Mouse (Mus musculus) midbrain, embryonic 11.5 days (tissue): ENCODE results near the gene Bcas3. TPM values are rescaled to one million over a fixed set of nuclear protein-coding genes. Genes with fewer than 3 reads are reported as not detected.
A peak's percentile ranks its signal among the peaks of the same experiment; 100 is the strongest.

Experiments
- ATAC-seq: fragments of 200-750 bp; cut with Nextera tagmentation; 2 replicates; pipeline ENCODE4 v1.8.0; 2017; ENCODE audit warnings: moderate TSS enrichment, moderate library complexity; ENCODE audit not compliant: low FRiP score
- DNase-seq: peaks from one replicate; pipeline ENCODE4 v3.0.0; 2015; ENCODE audit warnings: low spot score; ENCODE audit errors: missing footprints
- H3K27ac ChIP-seq: fragments of 300-500 bp; sonication (generic); 2 replicates; pipeline ENCODE4 v1.5.1; 2014; ENCODE audit warnings: low read depth, low read length
- H3K27me3 ChIP-seq: fragments of 300-500 bp; sonication (generic); 2 replicates; pipeline ENCODE4 v1.6.1; 2014; ENCODE audit warnings: mild to moderate bottlenecking, low read length, moderate library complexity, mixed read lengths; ENCODE audit not compliant: control insufficient read depth, insufficient read depth
- H3K36me3 ChIP-seq: fragments of 300-500 bp; sonication (generic); 2 replicates; pipeline ENCODE4 v1.6.1; 2014; ENCODE audit warnings: mild to moderate bottlenecking, low read length, moderate library complexity, mixed read lengths; ENCODE audit not compliant: control insufficient read depth, insufficient read depth
- H3K4me1 ChIP-seq: fragments of 300-500 bp; sonication (generic); 2 replicates; pipeline ENCODE4 v1.6.1; 2014; ENCODE audit warnings: low read length; ENCODE audit not compliant: control insufficient read depth, insufficient read depth
- H3K4me2 ChIP-seq: fragments of 300-500 bp; sonication (generic); 2 replicates; pipeline ENCODE4 v1.6.1; 2014; ENCODE audit warnings: mild to moderate bottlenecking, moderate library complexity
- H3K4me3 ChIP-seq: fragments of 300-500 bp; sonication (generic); 2 replicates; pipeline ENCODE4 v1.5.1; 2014; ENCODE audit warnings: low read depth, low read length
- H3K9ac ChIP-seq: fragments of 300-500 bp; sonication (generic); 2 replicates; pipeline ENCODE4 v1.6.1; 2014; ENCODE audit warnings: low read length
- H3K9me3 ChIP-seq: fragments of 300-500 bp; sonication (generic); 2 replicates; pipeline ENCODE4 v1.6.1; 2016; ENCODE audit warnings: low read length; ENCODE audit not compliant: control insufficient read depth
- WGBS: fragments of 180-500 bp; shearing (Covaris S2); extraction: QIAGEN DNeasy Blood & Tissue Kit; methylation state at CpG from one replicate; pipeline ENCODE4 v1.1.7; 2014; 5-methylcytosine and 5-hydroxymethylcytosine counted together
- microRNA-seq: library from miRNA; unstranded; fragments of <30 nt; microRNA quantifications from one replicate; pipeline ENCODE4, GENCODE M21; 2017
- polyA plus RNA-seq: library from polyadenylated mRNA; unstranded; fragments of >200 nt; fragmentation: Nextera tagmentation; extraction: Ambion mirVana; gene quantifications from 2 replicates; pipeline ENCODE4 v1.2.1, GENCODE M21; 2014

The Bcas3 gene
- polyA plus RNA-seq, 1 experiment from 2014 or later = 30.2 TPM

DNA sequence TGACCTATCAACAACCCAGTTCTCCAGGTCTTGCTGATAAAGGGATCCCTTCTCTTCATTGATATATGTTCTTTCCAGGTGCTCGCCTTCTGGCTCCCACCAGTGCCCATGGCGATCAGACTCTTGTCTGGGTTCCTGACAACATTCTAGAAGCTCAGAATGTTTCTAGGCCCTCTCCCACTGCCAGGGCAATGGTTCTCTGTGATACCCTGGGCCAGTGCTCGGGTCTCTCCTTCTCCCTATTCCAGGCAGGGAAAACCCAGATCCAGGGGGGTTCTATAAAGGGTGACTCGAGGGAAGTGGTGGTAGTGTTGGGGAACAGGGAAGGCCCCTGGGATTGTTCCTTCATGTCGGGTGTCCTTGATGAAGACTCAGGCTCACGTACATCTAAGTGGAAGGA is 497.3 kb downstream of the Bcas3 start, which contains the start of gene Gm11444:
Gene Gm11444, minus strand, starts transcription at position 101 of the 400 bp plus-strand sequence.
- no peak within 1 kb of the TSS for H3K4me3 ChIP-seq

DNA sequence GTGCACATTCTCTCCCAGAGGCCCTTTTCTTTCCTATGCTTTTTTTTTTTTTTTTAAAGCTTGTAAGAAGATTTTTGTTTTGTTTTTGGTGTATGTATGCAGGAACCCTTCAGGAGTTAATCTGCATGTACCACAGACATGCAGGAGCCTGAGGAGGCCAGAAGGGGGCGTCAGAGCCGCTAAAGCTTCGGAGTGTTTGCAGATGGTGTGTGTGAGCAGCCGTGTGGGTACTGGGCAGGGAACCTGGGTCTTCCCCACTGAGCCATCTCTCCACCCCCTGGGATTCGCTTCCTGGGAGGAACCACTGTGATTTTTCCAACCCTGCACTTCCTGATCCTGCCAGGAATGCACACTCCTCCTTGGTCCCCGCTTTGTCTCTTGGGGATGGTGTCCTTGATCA is 497.8 kb downstream of the Bcas3 start:
- Histone ChIP-seq H3K9me3 (no peaks in the 10 kb centered on the region), H3K36me3 (no peaks in the 10 kb centered on the region), H3K9ac (no peak overlapping the region), H3K4me1 (no peaks in the 10 kb centered on the region), H3K27ac (no peak overlapping the region), H3K27me3 (peaks cover 10% of the 10 kb centered on the region), H3K4me3 (no peak overlapping the region), H3K4me2 (no peak overlapping the region)
- ATAC-seq = no peak
- DNase-seq = peak; percentile 86
- WGBS = 38% methylated on average over 6 of the region's 6 CpGs

More for the DNA sequence above, 497.3 kb downstream of the Bcas3 start, which contains the start of gene Gm11444:
- no peak for ATAC-seq
- no peak for DNase-seq
- H3K27me3 ChIP-seq = peaks cover 15% of the 10 kb centered on the region
- H3K9me3 ChIP-seq = no peaks in the 10 kb centered on the region
- H3K9ac ChIP-seq = no peak within 1 kb of the TSS
- 84% methylated on average over 6 of the region's 6 CpGs for WGBS
- H3K4me1 ChIP-seq = no peaks in the 10 kb centered on the region
- no peaks in the 10 kb centered on the region for H3K36me3 ChIP-seq
- H3K27ac ChIP-seq = no peak within 1 kb of the TSS
- H3K4me2 ChIP-seq = peak within 1 kb of the TSS; percentile 52; the same call in 1 of the 2 replicates

DNA sequence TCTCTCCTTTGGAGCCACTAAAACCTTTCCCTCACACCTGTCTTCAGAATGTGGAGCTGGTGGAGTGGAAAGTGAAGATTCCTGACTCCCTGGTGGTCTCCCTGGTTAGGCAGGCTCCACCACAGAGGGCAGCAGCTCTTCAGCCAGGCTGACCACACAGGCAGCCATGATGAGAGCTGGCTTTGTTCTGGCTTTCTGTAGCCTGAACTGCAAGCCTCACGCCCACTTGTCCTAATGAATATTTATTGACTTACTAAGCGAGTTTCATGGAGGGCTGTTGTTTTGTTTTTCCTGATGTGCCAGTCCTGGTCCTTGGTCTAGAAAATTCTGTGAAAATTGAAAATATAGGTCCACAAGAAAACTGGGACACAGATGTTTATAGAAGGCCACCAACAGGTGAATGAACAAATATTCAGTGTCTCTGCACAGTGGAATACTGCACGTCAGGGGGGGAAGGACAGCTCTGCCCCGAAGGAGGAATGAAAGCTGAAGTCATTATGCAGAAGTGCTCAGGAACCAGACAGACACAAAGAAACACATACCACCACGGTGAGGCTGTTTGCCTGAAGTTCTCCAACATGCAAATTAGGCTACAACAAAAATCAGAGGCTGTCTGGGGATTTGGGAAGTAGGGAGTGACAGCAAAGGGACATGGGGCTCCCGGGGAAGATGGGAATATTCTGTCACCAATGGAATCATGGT is 505.2 kb downstream of the Bcas3 start:
- peak; percentile 77 for ATAC-seq

DNA sequence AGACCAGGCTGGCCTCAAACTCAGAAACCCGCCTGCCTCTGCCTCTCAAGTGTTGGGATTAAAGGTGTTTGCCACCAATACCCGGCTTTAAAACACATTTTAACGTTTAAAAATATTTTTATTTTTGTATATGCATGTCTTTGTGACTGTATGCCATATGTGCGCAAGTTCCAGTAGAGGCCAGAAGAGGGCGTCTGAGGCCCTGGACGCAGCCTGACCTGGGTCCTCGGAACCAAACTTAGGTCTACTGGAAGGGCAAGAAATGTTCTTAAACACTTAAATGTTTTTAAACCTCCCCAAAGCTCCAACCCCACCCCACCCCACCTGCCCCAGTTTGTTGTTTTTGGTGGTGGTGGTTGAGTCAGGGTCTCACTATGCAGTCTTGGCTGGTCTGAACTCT is 511.4 kb downstream of the Bcas3 start:
- H3K27ac ChIP-seq = no peak overlapping the region
- H3K4me2 ChIP-seq = no peak overlapping the region
- ATAC-seq (no peak), DNase-seq (no peak)
- no peaks in the 10 kb centered on the region for H3K36me3 ChIP-seq
- no peaks in the 10 kb centered on the region for H3K27me3 ChIP-seq
- WGBS = 47% methylated on average over 7 of the region's 7 CpGs
- no peaks in the 10 kb centered on the region for H3K9me3 ChIP-seq
- no peaks in the 10 kb centered on the region for H3K4me1 ChIP-seq
- H3K4me3 ChIP-seq = no peak overlapping the region
- no peak overlapping the region for H3K9ac ChIP-seq

More for the DNA sequence above, 505.2 kb downstream of the Bcas3 start:
- Histone ChIP-seq H3K36me3 (no peaks in the 10 kb centered on the region), H3K27me3 (no peaks in the 10 kb centered on the region), H3K4me2 (peak overlapping the region; percentile 29; the same call in 1 of the 2 replicates), H3K4me1 (peaks cover 9% of the 10 kb centered on the region; the same call in 1 of the 2 replicates), H3K4me3 (no peak overlapping the region), H3K27ac (peak overlapping the region; percentile 30; the same call in 1 of the 2 replicates), H3K9ac (no peak overlapping the region), H3K9me3 (no peaks in the 10 kb centered on the region)
- WGBS = 10% methylated on average over 6 of the region's 6 CpGs
- peak; percentile 92 for DNase-seq

Small RNA genes lying within 50 kb of the gene (microRNA-seq; reads per million reads assigned to microRNA genes)
- gene Mir5110 = not detected

Other genes starting within 250 kb of the Bcas3 start
- gene Usp32, start 213.0 kb upstream of the Bcas3 start, polyA plus RNA-seq = 7.0 and 8.1 TPM in 2 replicates
- 0.25 and 0.27 TPM in 2 replicates for gene 1700125H20Rik, start 182.8 kb upstream of the Bcas3 start, polyA plus RNA-seq
- 63.5 and 69.3 TPM in 2 replicates for gene Appbp2, start 118.0 kb upstream of the Bcas3 start, polyA plus RNA-seq
- 29.1 and 30.0 TPM in 2 replicates for gene Ppm1d, start 41.9 kb upstream of the Bcas3 start, polyA plus RNA-seq